ENCODE assay signal across 11 mouse cellular contexts in the genomic region with DNA sequence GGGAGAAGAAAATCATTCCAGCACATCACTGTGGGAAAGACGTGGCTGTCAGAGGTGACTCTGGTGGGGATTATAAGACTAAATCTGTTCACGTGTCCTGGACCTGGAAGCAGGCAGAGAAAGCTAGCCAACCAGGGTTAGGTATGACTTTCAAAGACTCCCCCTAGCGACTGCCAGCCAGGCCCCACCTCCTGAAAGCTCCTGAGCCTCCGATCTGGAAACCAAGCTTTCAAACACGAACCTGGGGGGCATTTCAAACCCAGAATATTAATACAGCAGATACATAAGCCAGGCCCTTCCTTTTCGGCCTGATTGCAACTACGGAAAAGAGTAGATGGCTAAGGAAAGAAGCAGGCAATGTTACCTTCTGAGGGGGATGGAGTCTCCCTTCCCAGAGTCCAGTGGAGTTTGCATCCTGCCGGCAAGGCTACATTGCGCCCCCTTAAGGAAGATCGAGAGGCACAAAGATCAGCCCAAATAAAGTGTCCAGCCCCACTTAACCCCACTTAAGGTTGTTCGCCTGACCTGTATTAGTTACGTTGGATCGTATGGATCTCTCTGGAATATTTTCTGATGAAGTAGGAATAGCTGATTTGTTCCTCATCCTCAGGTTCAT.
A peak's percentile ranks its signal among the peaks of the same experiment; 100 is the strongest.
DNase-seq lines count a peak whose midpoint lies in the region; ATAC-seq lines count a peak whose summit lies in the region.
"Had no signal": no experiment of that assay in that cellular context is flagged by ENCODE, and none has a peak within 500 bp of the region (broad histone marks: within the 10 kb centered on the region; RNA-seq: fewer than 3 reads in every experiment).

No protein-coding gene starts in this region.

- 0 out of 2 replicates have a peak, but pooled peaks cover 2% of the 10 kb centered on the region for H3K9me3 ChIP-seq in hindbrain, embryonic 10.5 days
- no peaks in the 10 kb centered on the region for H3K9me3 ChIP-seq in hindbrain, embryonic 14.5 days (ENCODE audit: control insufficient read depth, low read length)
- H3K9me3 ChIP-seq in limb, embryonic 12.5 days: no peaks in the 10 kb centered on the region
- H3K9me3 ChIP-seq: neural tube, embryonic 12.5 days had no signal

- H3K4me1 ChIP-seq in hindbrain, embryonic 10.5 days (replicated peaks): no peaks in the 10 kb centered on the region
- H3K4me1 ChIP-seq in hindbrain, embryonic 14.5 days (replicated peaks; ENCODE audit: control insufficient read depth, insufficient read depth, low read length): no peaks in the 10 kb centered on the region
- H3K4me1 ChIP-seq in limb, embryonic 12.5 days (replicated peaks): no peaks in the 10 kb centered on the region
- H3K4me1 ChIP-seq: neural tube, embryonic 12.5 days had no signal

- no peak overlapping the region for H3K9ac ChIP-seq in hindbrain, embryonic 14.5 days
- H3K9ac ChIP-seq in limb, embryonic 12.5 days (replicated peaks): no peak overlapping the region
- H3K9ac ChIP-seq: neural tube, embryonic 12.5 days had no signal

- H3K27me3 ChIP-seq in hindbrain, embryonic 10.5 days (ENCODE audit: insufficient read depth, poor library complexity, severe bottlenecking): no peaks in the 10 kb centered on the region
- no peaks in the 10 kb centered on the region for H3K27me3 ChIP-seq in hindbrain, embryonic 14.5 days (ENCODE audit: control insufficient read depth, insufficient read depth, low read length)
- no peaks in the 10 kb centered on the region for H3K27me3 ChIP-seq in limb, embryonic 12.5 days
- H3K27me3 ChIP-seq: neural tube, embryonic 12.5 days had no signal

- no peak overlapping the region for H3K27ac ChIP-seq in hindbrain, embryonic 10.5 days
- no peak overlapping the region for H3K27ac ChIP-seq in hindbrain, embryonic 14.5 days
- H3K27ac ChIP-seq in limb, embryonic 12.5 days: no peak overlapping the region
- H3K27ac ChIP-seq: neural tube, embryonic 12.5 days had no signal

- no peak for ATAC-seq in hindbrain, embryonic 14.5 days (ENCODE audit: low FRiP score)
- ATAC-seq in limb, embryonic 12.5 days (ENCODE audit: insufficient number of reproducible peaks, insufficient read depth, low FRiP score, low TSS enrichment, low read depth): no peak
- no peak for ATAC-seq in erythroid progenitor cell, adult 5-6 weeks (replicated peaks; ENCODE audit: low FRiP score, poor library complexity, severe bottlenecking)

- no peak overlapping the region for H3K4me2 ChIP-seq in hindbrain, embryonic 14.5 days (replicated peaks)
- H3K4me2 ChIP-seq in limb, embryonic 12.5 days: peak overlapping the region; percentile 36
- H3K4me2 ChIP-seq: neural tube, embryonic 12.5 days had no signal

- peaks cover 8% of the 10 kb centered on the region; the same call in 1 of the 2 replicates for H3K36me3 ChIP-seq in hindbrain, embryonic 10.5 days
- peaks cover 92% of the 10 kb centered on the region for H3K36me3 ChIP-seq in hindbrain, embryonic 14.5 days (replicated peaks; ENCODE audit: control insufficient read depth, insufficient read depth)
- H3K36me3 ChIP-seq in limb, embryonic 12.5 days: no peaks in the 10 kb centered on the region
- H3K36me3 ChIP-seq: G1E had no signal

- DNase-seq in hindbrain, embryonic 10.5 days (ENCODE audit: low spot score): no peak
- DNase-seq in hindbrain, embryonic 14.5 days (ENCODE audit: low spot score): no peak
- peak; percentile 28 for DNase-seq in A20 (ENCODE audit: low read depth, low spot score)
- DNase-seq in brain, adult 2 months (ENCODE audit: low read depth, low spot score): peak; percentile 52
- DNase-seq in Muller cell, postnatal 12 days (ENCODE audit: inconsistent ontology term): no peak
- no peak for DNase-seq in layer of hippocampus, postnatal 25 days (ENCODE audit: extremely low spot score in 1 of 2, low spot score in 1 of 2)
- DNase-seq: left cerebral cortex, postnatal 4 days had no signal

- H3K4me3 ChIP-seq in hindbrain, embryonic 10.5 days: peak overlapping the region; percentile 32
- H3K4me3 ChIP-seq in hindbrain, embryonic 14.5 days (replicated peaks; ENCODE audit: low read length): no peak overlapping the region
- 0 out of 2 replicates have a peak overlapping the region, but pooled peaks have one; percentile 13 for H3K4me3 ChIP-seq in limb, embryonic 12.5 days (replicated peaks)
- H3K4me3 ChIP-seq: neural tube, embryonic 12.5 days had no signal

- 27% methylated on average over 13 of the region's 13 CpGs for WGBS in hindbrain, embryonic 10.5 days
- 24% methylated on average over 13 of the region's 13 CpGs for WGBS in hindbrain, embryonic 14.5 days
- WGBS in limb, embryonic 12.5 days: 30% methylated on average over 13 of the region's 13 CpGs

Comparison
In these comparisons a context has a peak if more than half of its experiments do, and no peak if none do; other contexts are left out.
1. DNase-seq: peak in A20 (single experiment) and brain, adult 2 months (single experiment); none in hindbrain, embryonic 10.5 days (single experiment), hindbrain, embryonic 14.5 days (single experiment), Muller cell, postnatal 12 days (single experiment) and layer of hippocampus, postnatal 25 days (0 of 2).